Mouse (Mus musculus) limb, embryonic 10.5 days (tissue): ENCODE results near the gene Ssh1. TPM values are rescaled to one million over a fixed set of nuclear protein-coding genes. Genes with fewer than 3 reads are reported as not detected.

ENCODE experiments used
- DNase-seq: peaks from one replicate; pipeline ENCODE4 v3.0.0-alpha.2; 2017; ENCODE audit warnings: low spot score
- H3K27ac ChIP-seq: fragments of 300-500 bp; sonication (generic); 2 replicates; pipeline ENCODE4 v1.5.1; 2016; ENCODE audit warnings: mild to moderate bottlenecking
- H3K27me3 ChIP-seq: fragments of 300-500 bp; sonication (generic); 2 replicates; pipeline ENCODE4 v1.6.1; 2016; ENCODE audit warnings: low read depth, mild to moderate bottlenecking; ENCODE audit not compliant: poor library complexity, severe bottlenecking
- H3K36me3 ChIP-seq: fragments of 300-500 bp; sonication (generic); 2 replicates; pipeline ENCODE4 v1.6.1; 2016; ENCODE audit warnings: mild to moderate bottlenecking, moderate library complexity
- H3K4me1 ChIP-seq: fragments of 300-500 bp; sonication (generic); 2 replicates; pipeline ENCODE4 v1.6.1; 2016
- H3K4me3 ChIP-seq: fragments of 300-500 bp; sonication (generic); 2 replicates; pipeline ENCODE4 v1.5.1; 2016; ENCODE audit warnings: mild to moderate bottlenecking, moderate library complexity
- H3K9me3 ChIP-seq: fragments of 300-500 bp; sonication (generic); replicated peaks from 2 replicates; pipeline ENCODE4 v1.6.1; 2016; ENCODE audit warnings: mild to moderate bottlenecking
- WGBS: fragments of 180-500 bp; shearing (Covaris S2); methylation state at CpG from one replicate; pipeline ENCODE4 v1.1.7; 2016; 5-methylcytosine and 5-hydroxymethylcytosine counted together
- polyA plus RNA-seq: library from polyadenylated mRNA; unstranded; fragments of >200 nt; fragmentation: Nextera tagmentation; extraction: Ambion mirVana; gene quantifications from 2 replicates; pipeline ENCODE4 v1.2.1, GENCODE M21; 2016

Ssh1 gene
- polyA plus RNA-seq, 1 experiment from 2014 or later: 16.4 TPM

GRCm38 (mm10) chr5:113933480-113933879 lies 60.2 kb downstream of the Ssh1 start:
- Histone ChIP-seq H3K27me3 (no peaks in the 10 kb centered on the region), H3K27ac (no peak overlapping the region), H3K4me3 (no peak overlapping the region), H3K4me1 (peaks cover 22% of the 10 kb centered on the region), H3K36me3 (peaks cover 4% of the 10 kb centered on the region; the same call in 1 of the 2 replicates), H3K9me3 (no peaks in the 10 kb centered on the region)
- 81% methylated on average over 4 of the region's 4 CpGs for WGBS
- no peak for DNase-seq

GRCm38 (mm10) chr5:113932310-113932709 lies 61.4 kb downstream of the Ssh1 start:
- no peak for DNase-seq
- 79% methylated on average over 3 of the region's 3 CpGs for WGBS
- no peak overlapping the region for H3K27ac ChIP-seq
- H3K9me3 ChIP-seq: no peaks in the 10 kb centered on the region
- no peaks in the 10 kb centered on the region for H3K27me3 ChIP-seq
- H3K4me1 ChIP-seq: peaks cover 22% of the 10 kb centered on the region
- H3K4me3 ChIP-seq: no peak overlapping the region
- no peaks in the 10 kb centered on the region for H3K36me3 ChIP-seq

GRCm38 (mm10) chr5:113930648-113931609 lies 62.8 kb downstream of the Ssh1 start:
- Histone ChIP-seq H3K9me3 (no peaks in the 10 kb centered on the region), H3K27me3 (no peaks in the 10 kb centered on the region), H3K4me3 (no peak overlapping the region), H3K4me1 (peaks cover 26% of the 10 kb centered on the region), H3K36me3 (no peaks in the 10 kb centered on the region), H3K27ac (peak overlapping the region; percentile 82)
- peak; percentile 71 for DNase-seq
- WGBS: 53% methylated on average over 18 of the region's 18 CpGs

GRCm38 (mm10) chr5:113929950-113930647 lies 63.6 kb downstream of the Ssh1 start:
- DNase-seq: no peak
- H3K27ac ChIP-seq: 0 out of 2 replicates have a peak overlapping the region, but pooled peaks have one; percentile 4
- H3K4me1 ChIP-seq: peaks cover 26% of the 10 kb centered on the region
- no peaks in the 10 kb centered on the region for H3K36me3 ChIP-seq
- 50% methylated on average over 10 of the region's 10 CpGs for WGBS
- H3K27me3 ChIP-seq: no peaks in the 10 kb centered on the region
- no peak overlapping the region for H3K4me3 ChIP-seq
- H3K9me3 ChIP-seq: no peaks in the 10 kb centered on the region

GRCm38 (mm10) chr5:113929526-113929925 lies 64.2 kb downstream of the Ssh1 start:
- no peak for DNase-seq
- H3K9me3 ChIP-seq: no peaks in the 10 kb centered on the region
- H3K4me3 ChIP-seq: no peak overlapping the region
- H3K4me1 ChIP-seq: peaks cover 24% of the 10 kb centered on the region
- WGBS: 64% methylated on average over 10 of the region's 10 CpGs
- no peaks in the 10 kb centered on the region for H3K36me3 ChIP-seq
- H3K27ac ChIP-seq: no peak overlapping the region
- H3K27me3 ChIP-seq: no peaks in the 10 kb centered on the region

- H3K27me3 ChIP-seq: no peaks in the 10 kb centered on the region
These were observed 69.1 kb downstream of the Ssh1 start for GRCm38 (mm10) chr5:113924608-113925007.

GRCm38 (mm10) chr5:113921310-113922166 lies 72.2 kb downstream of the Ssh1 start:
- 22% methylated on average over 6 of the region's 6 CpGs for whole genome bisulfite sequencing
- Histone ChIP-seq H3K4me1 (peaks cover 37% of the 10 kb centered on the region), H3K27me3 (no peaks in the 10 kb centered on the region), H3K36me3 (no peaks in the 10 kb centered on the region), H3K9me3 (no peaks in the 10 kb centered on the region), H3K27ac (peak overlapping the region; percentile 53; the same call in 1 of the 2 replicates), H3K4me3 (no peak overlapping the region)
- no peak for DNase-seq

More at GRCm38 (mm10) chr5:113924608-113925007, 69.1 kb downstream of the Ssh1 start:
- H3K4me3 ChIP-seq: no peak overlapping the region
- no peak overlapping the region for H3K27ac ChIP-seq
- no peaks in the 10 kb centered on the region for H3K36me3 ChIP-seq
- 91% methylated on average over 4 of the region's 4 CpGs for WGBS
- DNase-seq: no peak
- no peaks in the 10 kb centered on the region for H3K9me3 ChIP-seq
- peaks cover 23% of the 10 kb centered on the region for H3K4me1 ChIP-seq

- Histone ChIP-seq H3K27me3 (no peaks in the 10 kb centered on the region), H3K4me1 (peaks cover 28% of the 10 kb centered on the region), H3K4me3 (no peak overlapping the region), H3K36me3 (no peaks in the 10 kb centered on the region), H3K9me3 (no peaks in the 10 kb centered on the region), H3K27ac (peak overlapping the region; percentile 64)
- 49% methylated on average over 7 of the region's 7 CpGs for WGBS
- DNase-seq: no peak
These were observed 74.6 kb downstream of the Ssh1 start for GRCm38 (mm10) chr5:113919060-113919459.

- Histone ChIP-seq H3K4me3 (no peak overlapping the region), H3K27me3 (no peaks in the 10 kb centered on the region), H3K4me1 (peaks cover 28% of the 10 kb centered on the region), H3K27ac (peak overlapping the region; percentile 64), H3K36me3 (no peaks in the 10 kb centered on the region), H3K9me3 (no peaks in the 10 kb centered on the region)
- WGBS: 20% methylated on average over 9 of the region's 9 CpGs
- peak; percentile 46 for DNase-seq
These were observed 75.0 kb downstream of the Ssh1 start for GRCm38 (mm10) chr5:113918654-113919053.

GRCm38 (mm10) chr5:113910705-113911104 lies 83.0 kb downstream of the Ssh1 start:
- WGBS: 75% methylated on average over 6 of the region's 6 CpGs
- no peak overlapping the region for H3K27ac ChIP-seq
- H3K27me3 ChIP-seq: no peaks in the 10 kb centered on the region
- no peak for DNase-seq
- H3K4me3 ChIP-seq: no peak overlapping the region
- peaks cover 33% of the 10 kb centered on the region for H3K4me1 ChIP-seq
- H3K9me3 ChIP-seq: no peaks in the 10 kb centered on the region
- no peaks in the 10 kb centered on the region for H3K36me3 ChIP-seq

- Histone ChIP-seq H3K4me3 (no peak overlapping the region), H3K27me3 (no peaks in the 10 kb centered on the region), H3K4me1 (peaks cover 38% of the 10 kb centered on the region), H3K36me3 (no peaks in the 10 kb centered on the region), H3K9me3 (no peaks in the 10 kb centered on the region), H3K27ac (no peak overlapping the region)
- DNase-seq: no peak
- WGBS: 48% methylated on average over 10 of the region's 10 CpGs
These were observed 83.5 kb downstream of the Ssh1 start for GRCm38 (mm10) chr5:113910065-113910701.
